Mouse (Mus musculus) lung, postnatal 14 days (tissue): ENCODE measurements around the gene Cldnd1.

Experiments
- DNase-seq: peaks from one replicate; pipeline ENCODE4 v3.0.0; 2021

Cldnd1 gene

DNA sequence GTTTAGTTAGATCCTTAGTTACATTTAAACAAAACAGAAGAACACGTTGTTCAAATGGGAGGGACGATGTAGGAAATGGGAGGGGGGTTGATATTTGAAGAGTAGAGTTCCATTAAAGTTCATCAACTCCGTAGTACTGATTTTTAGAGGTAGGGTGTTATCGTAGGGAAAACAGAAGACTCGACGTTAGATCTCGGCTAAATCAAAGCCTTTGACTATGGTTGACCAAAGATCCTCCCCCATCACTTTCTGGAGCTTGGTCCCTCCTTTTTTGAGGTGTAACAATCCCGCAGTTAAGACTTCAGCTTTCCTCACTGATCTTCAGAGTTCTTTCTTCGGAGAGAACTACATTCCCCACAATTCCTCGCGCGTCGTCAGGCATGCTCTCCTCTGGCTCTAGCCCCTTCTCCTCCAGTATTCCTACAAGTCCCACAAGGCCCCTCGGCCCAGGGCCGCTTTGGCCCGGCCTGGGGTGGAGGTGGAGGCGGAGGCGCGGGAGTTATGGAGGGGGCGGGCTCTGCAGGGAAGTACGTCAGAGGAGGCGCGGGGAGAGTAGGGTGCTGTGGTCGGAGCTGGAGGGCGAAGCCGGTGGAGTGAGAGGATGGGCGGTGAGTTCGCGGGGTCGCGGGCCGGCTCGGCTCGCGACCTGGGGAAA, at the start of gene Cldnd1:
Gene Cldnd1, plus strand, starts transcription at position 434 of the 655 bp plus-strand sequence.
- DNase-seq, result peak; percentile 95

GRCm38 (mm10) chr16:58678660-58679059, 49.0 kb upstream of the Cldnd1 start:
- no peak for DNase-seq

DNA sequence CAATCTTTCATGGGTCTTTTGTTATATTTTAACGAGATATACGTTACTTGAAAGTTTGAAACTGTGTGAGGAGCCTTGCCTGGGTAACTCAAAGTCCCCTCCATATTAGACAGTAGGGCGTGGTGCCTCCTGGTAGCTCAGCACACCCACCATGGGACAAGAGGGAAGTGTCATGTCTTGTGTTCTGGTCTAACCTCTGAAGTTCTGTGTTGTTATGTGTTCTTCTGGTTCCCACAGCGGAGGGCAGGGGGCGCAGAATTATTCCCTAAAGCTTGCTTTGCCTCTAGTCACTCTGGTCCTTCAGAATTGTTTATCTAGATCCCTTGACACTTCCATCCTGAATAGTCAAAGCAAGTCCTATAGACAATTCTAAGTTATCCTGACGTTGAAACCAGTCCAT, 45.7 kb upstream of the Cldnd1 start:
- DNase-seq, result no peak

DNA sequence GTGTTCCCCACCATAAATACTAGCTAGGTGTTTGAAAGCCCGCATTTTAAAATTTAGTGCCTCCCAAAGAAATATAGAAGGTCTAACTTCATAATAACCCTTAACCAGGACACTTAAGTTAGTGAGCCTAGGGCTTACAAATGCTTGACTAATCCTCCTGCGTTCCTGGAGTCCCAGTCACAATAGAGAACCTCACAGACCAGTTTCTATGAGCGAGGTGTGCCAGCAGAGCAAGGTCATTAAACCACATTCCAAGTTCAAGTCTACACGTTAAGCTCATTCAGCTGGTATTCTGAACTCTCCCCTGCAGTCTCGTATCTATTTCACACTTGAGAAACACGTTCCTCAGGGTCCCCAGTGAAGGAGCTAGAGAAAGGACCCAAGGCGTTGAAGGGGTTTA, 44.8 kb upstream of the Cldnd1 start:
- DNase-seq, result no peak

DNA sequence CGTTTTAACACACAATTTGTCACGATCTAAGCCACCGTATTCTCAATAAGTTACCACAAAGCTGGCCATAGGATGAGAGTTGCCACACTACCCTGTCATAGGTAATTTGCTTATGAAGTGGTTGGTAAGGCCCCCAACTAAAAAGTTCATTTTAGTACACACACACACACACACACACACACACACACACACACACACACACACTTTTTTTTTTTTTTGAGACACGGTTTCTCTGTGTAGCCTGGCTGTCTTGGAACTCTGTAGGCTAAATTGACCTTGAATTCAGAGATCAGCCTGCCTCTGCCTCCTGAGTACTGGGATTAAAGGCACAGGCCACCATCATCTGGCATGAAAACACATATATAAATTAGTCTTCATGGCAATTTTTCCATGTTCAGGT, 43.8 kb upstream of the Cldnd1 start:
- DNase-seq, result no peak

GRCm38 (mm10) chr16:58684537-58684936, 43.2 kb upstream of the Cldnd1 start:
- DNase-seq, result no peak

DNA sequence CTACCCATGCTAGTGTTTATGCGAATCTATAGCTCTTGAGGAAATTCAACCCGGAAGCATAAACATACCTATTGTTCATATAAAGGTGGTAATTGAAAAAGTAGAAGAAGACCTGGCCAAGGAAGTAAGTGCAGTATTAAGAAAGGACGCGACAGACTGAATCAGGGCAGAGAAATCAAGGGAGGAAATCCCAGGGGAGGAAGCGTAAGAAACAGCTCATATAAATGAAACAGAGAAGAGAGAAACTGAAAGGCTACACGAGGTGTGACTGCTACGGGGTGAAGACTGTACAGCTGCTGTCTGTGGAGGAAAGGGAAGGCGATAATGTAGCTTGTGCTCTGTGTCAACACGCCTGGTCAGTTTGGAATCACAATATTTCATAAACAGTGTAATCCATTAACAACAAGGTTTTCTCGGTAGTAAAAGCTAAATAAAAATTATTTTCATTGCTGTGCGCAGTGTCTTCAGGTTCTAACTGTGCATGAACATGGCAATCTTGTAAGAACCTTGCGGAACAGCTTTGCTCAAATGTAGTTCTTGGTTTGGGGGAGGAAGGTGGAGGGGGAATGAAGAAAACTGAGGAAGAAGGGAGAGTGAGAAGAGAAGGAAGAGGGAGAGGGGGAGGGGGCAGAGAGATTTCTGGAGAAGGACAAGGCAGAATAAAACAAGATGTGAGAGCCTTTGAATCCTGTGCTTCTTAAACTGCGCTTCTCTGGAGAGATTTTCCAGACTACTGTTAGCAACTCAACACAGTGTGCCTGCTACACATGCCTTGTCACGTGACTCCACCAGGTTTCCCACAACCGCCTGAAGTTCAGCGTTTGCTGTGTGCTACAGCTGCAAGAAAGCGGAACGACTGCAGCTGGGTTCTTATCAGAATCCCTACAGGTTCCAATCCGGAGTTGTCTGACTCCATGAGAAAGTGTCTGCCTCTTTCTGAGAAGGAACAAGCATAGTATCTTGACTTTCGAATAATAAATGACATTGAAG, 41.9 kb upstream of the Cldnd1 start:
- DNase-seq, result no peak

- DNase-seq, result no peak
Observed at GRCm38 (mm10) chr16:58688534-58688933, 39.2 kb upstream of the Cldnd1 start.

DNA sequence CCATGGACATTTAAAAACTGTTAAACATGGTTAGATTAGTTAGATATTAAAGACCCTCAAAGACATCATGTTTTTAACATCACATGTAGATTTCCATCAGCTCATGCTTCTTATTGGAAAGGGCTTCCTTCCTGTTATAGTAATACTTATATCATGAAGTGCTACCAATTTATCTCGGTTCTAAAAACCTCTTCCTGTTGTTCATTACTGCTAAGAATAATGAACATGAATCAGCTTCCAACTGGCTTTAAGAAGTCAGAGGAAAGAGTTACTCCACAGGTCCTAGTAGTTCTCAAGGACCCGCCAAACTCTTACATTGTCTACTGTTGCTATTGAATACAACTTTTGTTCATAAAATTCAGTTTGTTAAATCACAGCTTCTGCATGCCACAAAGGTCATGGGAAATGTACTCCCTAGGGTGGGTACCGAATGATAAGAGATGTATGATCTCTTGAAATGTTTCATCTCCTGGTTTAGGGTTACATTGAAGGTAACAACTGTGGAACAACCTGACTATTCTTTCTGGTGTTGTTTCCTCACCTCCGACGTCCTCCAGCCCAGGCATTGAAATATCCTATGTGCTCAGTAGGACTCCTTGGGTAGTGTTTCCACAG, 38.0 kb upstream of the Cldnd1 start:
- DNase-seq, result no peak

- no peak for DNase-seq
Observed at GRCm38 (mm10) chr16:58690322-58690732, 37.4 kb upstream of the Cldnd1 start.

GRCm38 (mm10) chr16:58694091-58694490, 33.6 kb upstream of the Cldnd1 start:
- DNase-seq, result no peak

DNA sequence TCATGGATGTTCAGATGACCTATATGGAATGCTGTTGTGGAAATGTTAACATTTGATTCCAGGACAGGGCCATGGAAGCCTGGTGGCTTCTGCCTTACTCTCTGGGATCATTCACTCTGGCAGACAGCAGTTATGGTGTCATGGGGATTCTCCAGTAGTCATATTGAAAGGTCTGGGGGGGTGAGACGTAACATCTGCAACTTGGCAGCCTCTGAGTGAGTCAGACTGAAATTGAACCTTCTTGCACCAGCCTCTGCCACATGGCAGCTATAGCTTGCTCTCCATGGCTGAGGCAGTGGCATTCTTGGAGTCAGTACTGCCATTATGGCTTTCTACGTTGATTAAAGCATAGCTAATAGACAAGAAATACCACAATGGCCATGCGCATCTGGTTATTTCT, 30.9 kb upstream of the Cldnd1 start:
- no peak for DNase-seq

- no peak for DNase-seq
Observed at GRCm38 (mm10) chr16:58697261-58697660, 30.4 kb upstream of the Cldnd1 start.

GRCm38 (mm10) chr16:58700174-58700573, 27.5 kb upstream of the Cldnd1 start:
- DNase-seq, result no peak

DNA sequence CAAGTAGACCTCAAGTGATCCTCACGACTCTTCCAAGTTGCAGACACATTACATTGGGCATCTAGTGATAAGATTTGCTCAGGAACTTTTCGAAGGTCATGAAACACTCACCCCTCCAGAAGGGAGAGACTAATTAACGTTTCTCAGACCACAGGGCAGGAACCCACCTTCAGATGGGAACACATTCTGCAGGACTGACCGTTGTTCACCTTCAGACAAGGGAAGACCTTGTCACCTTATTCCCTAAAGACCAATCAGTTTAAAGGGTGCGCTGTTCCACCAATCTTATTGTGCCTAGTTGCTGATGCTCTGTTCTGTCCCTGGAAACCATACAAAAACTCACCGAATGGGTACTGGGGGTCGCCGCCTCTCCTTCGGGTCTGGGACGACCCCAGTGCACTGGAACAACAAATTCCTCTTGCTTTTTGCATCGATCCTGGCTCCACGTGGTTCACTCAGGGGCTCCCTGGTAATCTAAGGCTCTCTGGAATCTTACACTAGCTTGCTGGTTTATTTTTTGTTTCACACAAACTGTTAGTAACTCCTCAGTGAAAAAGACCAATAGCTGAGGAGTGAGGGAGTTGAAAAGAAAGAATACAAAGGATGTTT, 26.8 kb upstream of the Cldnd1 start:
- no peak for DNase-seq

DNA sequence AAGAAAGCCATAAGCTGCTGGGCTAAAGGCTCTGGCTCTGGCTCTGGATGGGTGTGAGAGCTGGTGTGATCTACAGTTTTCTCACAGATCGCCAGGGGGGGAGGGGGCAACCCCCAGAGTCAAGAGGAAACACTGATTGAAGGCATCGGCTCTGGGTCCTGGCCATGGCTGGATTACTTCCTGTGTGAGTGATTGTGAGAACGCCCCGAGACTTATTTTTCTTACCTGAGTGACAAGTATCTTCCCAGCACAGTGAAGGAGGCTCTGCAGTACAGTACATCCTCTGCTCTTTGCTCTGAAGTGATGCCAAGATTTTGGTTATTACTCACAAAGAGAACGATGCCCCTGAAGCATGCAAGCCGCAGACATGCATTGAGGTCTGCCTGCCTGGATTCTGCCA, 25.9 kb upstream of the Cldnd1 start:
- no peak for DNase-seq

DNA sequence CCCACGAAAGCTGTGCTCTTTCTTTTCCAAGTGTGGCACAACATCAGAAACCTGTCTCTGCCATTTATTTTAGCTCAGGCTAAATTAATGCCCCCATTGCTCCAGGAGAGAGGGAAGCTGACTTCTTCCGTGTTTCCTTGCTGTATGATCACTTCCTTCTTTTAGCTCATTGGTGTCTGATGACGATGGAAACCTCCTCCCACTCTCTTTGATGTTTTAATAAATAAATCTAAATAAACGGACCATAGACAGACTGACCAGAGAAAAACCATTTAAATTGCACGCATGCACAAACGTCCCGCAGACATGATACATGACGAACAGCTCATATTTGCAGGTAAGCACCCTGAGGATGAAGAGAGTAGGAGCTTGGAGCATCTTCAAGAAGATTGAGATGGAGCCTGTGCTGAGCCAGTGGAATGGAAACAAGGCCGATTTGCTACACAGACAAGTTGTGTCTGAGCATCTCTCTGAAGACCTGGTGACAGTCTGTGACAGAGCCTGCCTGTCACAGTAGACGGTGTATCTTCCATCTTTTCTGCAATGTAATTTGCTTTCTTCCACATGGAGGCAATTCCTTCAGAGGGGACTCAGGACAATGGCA, 25.3 kb upstream of the Cldnd1 start:
- DNase-seq, result no peak

DNA sequence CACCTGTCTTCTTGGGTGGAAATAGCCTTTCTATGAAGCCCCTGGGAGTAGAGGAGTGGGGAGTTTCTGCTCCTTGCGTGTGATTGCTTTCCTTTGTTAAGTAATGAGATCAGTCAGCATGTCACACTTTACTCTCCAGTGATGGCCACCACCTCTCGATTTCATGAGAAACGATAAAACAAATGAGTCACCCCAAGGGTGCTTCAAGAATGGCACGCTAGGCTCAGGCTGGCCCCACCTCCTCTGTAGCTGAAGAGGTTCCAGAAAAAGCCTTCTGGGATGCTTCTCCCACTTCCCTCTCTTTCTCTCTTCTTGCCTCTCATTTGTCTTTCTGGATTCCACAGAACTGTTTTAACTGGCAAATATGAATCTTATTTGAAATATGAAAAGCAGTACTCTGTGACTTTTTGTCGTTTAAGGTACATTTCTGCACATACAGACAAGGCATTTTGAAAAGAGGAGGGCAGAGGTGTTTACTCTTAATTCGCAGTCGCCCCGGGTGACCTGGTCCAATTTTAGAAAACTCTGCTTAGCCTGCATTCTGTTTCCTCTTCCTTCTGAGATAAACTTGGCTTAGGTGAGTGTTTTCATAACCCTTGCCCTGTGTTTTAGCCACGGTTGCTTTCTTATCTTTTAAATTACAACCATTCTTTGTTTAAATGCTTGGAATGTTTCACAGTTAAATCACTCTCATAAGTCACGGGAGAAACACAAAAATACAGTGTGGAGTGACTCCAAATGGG, 24.2 kb upstream of the Cldnd1 start:
- DNase-seq, result no peak

DNA sequence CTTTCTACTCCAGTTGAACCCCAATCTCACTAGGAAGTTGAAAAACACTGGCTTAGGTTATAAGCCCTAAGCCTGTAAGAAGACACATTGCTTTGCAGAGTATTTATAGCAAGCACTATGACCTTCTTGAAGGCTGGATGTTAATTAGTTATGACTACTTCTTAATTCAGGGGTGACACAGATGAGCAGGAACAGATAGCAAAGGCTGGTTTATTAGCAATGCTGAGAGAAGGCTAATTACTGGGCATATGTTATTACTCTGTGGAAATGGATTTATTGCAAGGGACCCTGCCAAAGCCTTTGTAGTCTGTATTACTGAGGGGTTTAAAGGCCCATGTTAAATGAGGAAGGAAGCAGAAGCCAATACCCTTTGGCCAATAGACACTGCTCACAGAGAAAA, 22.7 kb upstream of the Cldnd1 start:
- no peak for DNase-seq

GRCm38 (mm10) chr16:58707276-58707905, 20.3 kb upstream of the Cldnd1 start:
- no peak for DNase-seq
